Mouse (Mus musculus): ENCODE measurements around the gene Ces3b.

Gene Ces3b

GRCm38 (mm10) chr8:105142395-105142794, 58.8 kb downstream of the Ces3b start:
- peak; percentile 48 for DNase-seq (ENCODE audit: low read depth, low spot score)

All from R1 (cell line).